Comparison of ENCODE assay signal across 37 mouse cellular contexts in genomic region chr7:126373007-126373406, GRCm38 (mm10). TPM values are rescaled to one million over a fixed set of nuclear protein-coding genes. Genes with fewer than 3 reads are reported as not detected.
"Had no signal": no experiment of that assay in that cellular context is flagged by ENCODE, and none has a peak within 500 bp of the region (broad histone marks: within the 10 kb centered on the region; RNA-seq: fewer than 3 reads in every experiment).

No protein-coding gene starts in this region.

- H3K27me3 ChIP-seq: heart, embryonic 12.5 days; hindbrain, embryonic 12.5 days; intestine, embryonic 15.5 days; limb, embryonic 13.5 days; limb, embryonic 15.5 days; liver, embryonic 12.5 days had no signal

- H3K27ac ChIP-seq: gastrocnemius, adult 2 months; heart, embryonic 10.5 days; hindbrain, embryonic 10.5 days; hindbrain, embryonic 12.5 days; hindbrain, embryonic 14.5 days; intestine, embryonic 15.5 days; kidney, postnatal 0 days; limb, embryonic 13.5 days; limb, embryonic 15.5 days; liver, embryonic 12.5 days had no signal

- H3K4me2 ChIP-seq: heart, embryonic 12.5 days; hindbrain, embryonic 12.5 days; hindbrain, embryonic 14.5 days; intestine, embryonic 15.5 days; limb, embryonic 13.5 days; limb, embryonic 15.5 days; liver, embryonic 12.5 days had no signal

- H3K4me3 ChIP-seq: gastrocnemius, adult 2 months; heart, embryonic 10.5 days; heart, embryonic 12.5 days; hindbrain, embryonic 10.5 days; hindbrain, embryonic 12.5 days; intestine, embryonic 15.5 days; limb, embryonic 13.5 days; limb, embryonic 15.5 days; liver, embryonic 12.5 days had no signal

- H3K9me3 ChIP-seq: heart, embryonic 10.5 days; heart, embryonic 12.5 days; hindbrain, embryonic 10.5 days; hindbrain, embryonic 12.5 days; intestine, embryonic 15.5 days; limb, embryonic 13.5 days; limb, embryonic 15.5 days; liver, embryonic 12.5 days had no signal

- DNase-seq: gastrocnemius, adult 2 months; gastrocnemius, postnatal 10 days; gastrocnemius, postnatal 25 days; heart, adult 18-20 months; heart, postnatal 10 days; heart, postnatal 4 days; kidney, adult 18-20 months; kidney, adult 8-10 months; kidney, postnatal 14 days; kidney, postnatal 36 days; layer of hippocampus, adult 9-11 months; layer of hippocampus, postnatal 36 days; left cerebral cortex, postnatal 4 days had no signal

- ATAC-seq: hindbrain, embryonic 16.5 days; inflammation-experienced regulatory T-cells, adult 6 months; intestine, embryonic 15.5 days; intestine, postnatal 0 days; liver, embryonic 12.5 days had no signal

- H3K9ac ChIP-seq: heart, embryonic 12.5 days; hindbrain, embryonic 12.5 days; hindbrain, embryonic 14.5 days; intestine, embryonic 15.5 days; limb, embryonic 13.5 days; limb, embryonic 15.5 days; liver, embryonic 12.5 days had no signal

RNA-seq across cellular contexts. Expression of gene Lat, which starts 3.6 kb away (rescaled TPM):
- total RNA-seq: gastrocnemius, adult 2 months had no signal

RNA-seq across cellular contexts. Expression of gene Cd19, which starts 41.7 kb away (rescaled TPM):
- total RNA-seq: gastrocnemius, adult 2 months; granulocyte monocyte progenitor cell, adult 5-6 weeks; layer of hippocampus, adult 18-20 months; layer of hippocampus, adult 8-10 months; layer of hippocampus, postnatal 14 days; layer of hippocampus, postnatal 36 days; left cerebral cortex, adult 18-20 months; left cerebral cortex, adult 8-10 months; left cerebral cortex, postnatal 10 days; left cerebral cortex, postnatal 25 days had no signal
- polyA plus RNA-seq: heart, embryonic 10.5 days; heart, embryonic 12.5 days; heart, embryonic 14.5 days; hindbrain, embryonic 10.5 days; hindbrain, embryonic 12.5 days; hindbrain, embryonic 14.5 days; hindbrain, embryonic 16.5 days; intestine, embryonic 15.5 days; kidney, embryonic 14.5 days; limb, embryonic 11.5 days; limb, embryonic 13.5 days; liver, embryonic 12.5 days had no signal
